Mouse (Mus musculus) bone marrow macrophage, adult 2 months (primary cell): ENCODE measurements at regions not wholly inside any gene's neighbourhood (a gene's known extent, or its start where the extent isn't known, plus 50 kb on each side); places are given as distances from the start of the nearest gene placed in this dataset.

ENCODE experiments used
- CTCF ChIP-seq: IDR thresholded peaks from 2 replicates; pipeline ENCODE4 v1.5.1; 2012; ENCODE audit warnings: low read depth, mild to moderate bottlenecking, low read length, moderate library complexity
- POLR2A ChIP-seq: IDR thresholded peaks from 2 replicates; pipeline ENCODE4 v1.6.1; 2012; ENCODE audit warnings: mild to moderate bottlenecking, low read depth, low read length, borderline replicate concordance

GRCm38 (mm10) chr17:3249320-3249719, 77.1 kb upstream of the Tiam2 start:
- TF ChIP-seq CTCF (no peak), POLR2A (no peak)
